Mouse (Mus musculus): ENCODE data around the gene Dcun1d3.

Gene Dcun1d3

DNA sequence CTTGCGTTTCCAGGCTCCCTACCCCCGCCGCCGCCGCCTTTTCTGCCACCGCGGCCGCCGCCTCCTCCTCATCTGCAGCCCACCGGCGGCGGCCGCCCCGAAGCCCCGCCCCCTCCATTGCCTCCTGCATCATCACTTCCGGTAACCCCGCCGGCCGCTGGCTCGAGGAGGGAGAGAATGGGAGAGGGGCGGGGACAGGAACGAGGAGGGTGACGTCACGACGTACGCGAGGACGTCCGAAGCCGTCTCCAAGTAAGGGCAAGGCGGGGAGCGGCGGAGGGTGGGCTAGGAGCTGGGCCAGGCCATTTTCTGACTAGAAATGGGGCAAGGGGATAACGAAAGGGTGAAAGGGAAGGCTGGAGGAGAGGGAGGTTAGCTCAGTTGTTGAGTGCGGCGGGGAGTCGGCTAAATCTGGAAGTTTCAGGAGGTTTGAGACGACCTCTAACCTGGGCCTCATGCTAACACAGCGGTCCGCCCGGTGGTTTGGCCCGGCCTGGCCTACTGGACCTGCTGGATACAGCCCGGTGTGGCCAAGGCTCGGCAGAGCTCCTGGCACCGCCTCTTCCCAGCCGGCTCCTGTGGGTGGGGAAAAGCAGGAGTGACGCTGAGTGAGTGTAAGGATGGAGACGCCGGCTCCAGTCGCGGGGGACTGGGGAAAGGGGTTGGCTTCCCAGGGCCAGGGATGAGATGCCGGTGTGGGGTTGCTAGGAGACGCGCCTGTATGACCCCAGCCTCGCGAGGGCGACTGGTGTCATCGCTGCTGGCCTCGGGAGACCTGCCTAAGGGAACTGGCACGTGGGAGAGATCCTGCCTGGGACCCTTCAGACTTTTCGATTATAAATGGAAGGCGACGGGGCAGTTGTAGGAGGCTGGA lies at the start of gene Dcun1d3, which contains the start of gene Lyrm1:
Gene Dcun1d3, minus strand, starts transcription at position 660 of the 874 bp plus-strand sequence.
Gene Lyrm1, plus strand, starts transcription at position 223 of the 874 bp plus-strand sequence.
- peak; percentile 98 for DNase-seq (ENCODE audit: low read depth, low spot score)

DNA sequence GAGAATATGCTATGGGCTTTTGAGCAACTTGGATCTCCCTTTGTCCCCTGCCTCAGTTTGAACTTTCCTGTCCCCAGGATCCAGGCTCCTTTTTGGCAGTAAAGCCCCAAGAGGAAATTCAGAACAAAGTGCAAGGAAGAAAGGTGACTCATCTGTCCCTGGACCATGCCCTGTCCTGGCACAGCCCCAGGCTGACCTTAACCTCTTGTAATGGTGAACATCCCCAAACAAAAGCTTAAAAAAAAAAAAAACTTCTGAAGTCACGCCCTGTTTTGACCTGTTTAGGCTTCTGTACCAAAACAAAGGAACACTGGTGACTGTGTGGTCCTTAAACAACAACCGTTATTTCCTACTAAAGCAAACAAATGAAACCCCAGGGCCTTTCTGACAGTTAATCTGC lies 45.5 kb upstream of the Dcun1d3 start:
- DNase-seq (ENCODE audit: low read depth, low spot score) = no peak

DNA sequence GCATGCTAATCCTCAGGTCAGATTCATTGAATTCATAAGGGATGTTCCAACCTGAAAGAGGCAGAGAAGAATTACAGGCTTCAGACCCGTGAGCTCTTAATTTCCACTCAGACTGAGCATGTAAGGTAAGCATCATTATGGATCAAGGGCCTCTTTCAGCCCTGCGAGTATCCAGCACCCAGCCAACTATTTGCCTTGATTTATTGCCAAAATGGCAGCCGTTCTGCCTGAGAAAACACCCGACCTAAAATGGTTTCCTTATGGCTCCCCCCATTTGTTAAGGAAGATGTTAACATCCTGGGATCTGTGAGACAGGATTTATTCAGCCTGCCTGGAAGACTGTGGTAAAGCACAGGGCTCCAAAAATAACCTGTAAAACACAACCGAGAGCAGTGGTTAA lies 40.9 kb upstream of the Dcun1d3 start:
- no peak for DNase-seq (ENCODE audit: low read depth, low spot score)

DNA sequence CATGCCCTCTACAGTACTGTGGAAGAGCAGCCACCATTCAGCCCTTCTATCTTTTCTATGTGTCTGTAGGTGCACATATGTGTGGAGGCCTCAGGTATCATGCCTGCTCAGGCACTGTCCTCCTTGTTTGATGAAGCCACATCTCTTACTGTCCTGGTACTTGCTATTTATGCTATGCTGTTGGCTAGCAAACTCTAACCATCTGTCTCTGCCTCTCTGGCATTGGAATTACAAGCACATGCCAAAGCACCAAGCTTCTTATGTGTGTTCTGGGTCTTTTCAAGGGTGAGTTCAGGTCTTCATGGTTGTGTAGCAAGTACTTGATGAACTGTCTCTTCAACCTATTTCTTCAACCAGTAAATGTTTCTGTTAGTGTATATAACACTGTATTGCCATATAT lies 40.2 kb upstream of the Dcun1d3 start:
- DNase-seq (ENCODE audit: low read depth, low spot score) = no peak

DNA sequence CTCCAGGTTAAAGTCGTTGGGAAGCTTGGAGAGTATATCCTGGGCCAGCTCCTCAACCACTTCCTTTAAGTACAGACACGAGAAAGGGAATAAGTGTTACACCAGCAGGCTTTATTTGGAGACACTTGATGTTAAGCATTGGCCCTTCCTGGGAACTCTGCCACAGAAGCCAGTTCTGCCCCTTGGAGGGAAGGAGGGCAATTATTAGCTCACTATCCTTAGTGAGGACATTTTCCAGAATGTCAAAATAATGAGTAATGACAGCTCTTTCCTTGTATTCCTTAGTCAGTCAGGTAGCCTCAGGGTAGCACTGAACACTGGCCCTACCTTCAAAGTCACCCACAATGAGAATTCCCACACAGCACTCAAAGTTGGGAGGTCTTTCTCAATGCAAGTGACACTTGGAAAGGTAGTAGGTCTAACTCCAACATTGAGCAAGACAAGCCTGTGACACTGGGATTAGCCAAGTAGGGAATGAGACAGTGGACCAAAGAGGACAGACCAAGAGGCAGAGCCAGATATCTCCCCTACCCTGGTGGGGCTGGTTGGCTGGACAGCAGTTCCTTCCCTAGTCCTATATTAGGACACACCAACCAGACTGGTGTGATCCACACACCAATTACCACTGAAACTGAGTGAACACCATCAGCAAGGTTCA lies 32.8 kb upstream of the Dcun1d3 start:
- DNase-seq (ENCODE audit: low read depth, low spot score) = no peak

DNA sequence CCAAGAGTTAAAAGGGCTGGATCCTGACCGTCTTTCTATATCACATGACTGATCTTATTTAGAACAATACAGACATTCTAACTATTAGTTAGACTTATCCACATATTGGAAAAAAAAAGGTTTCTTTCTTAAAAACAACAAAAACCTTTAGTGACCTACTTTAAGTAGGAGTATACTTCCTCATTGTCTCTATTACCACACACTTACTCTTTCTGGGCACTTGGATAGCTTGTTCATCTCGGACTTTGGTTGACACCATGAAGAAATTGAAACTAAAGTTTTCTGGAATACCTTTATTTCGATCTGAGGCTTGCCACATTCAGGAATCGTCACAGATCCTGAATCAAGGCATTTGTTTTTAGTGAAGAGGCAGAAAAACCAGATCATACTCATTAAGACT lies 25.0 kb upstream of the Dcun1d3 start:
- DNase-seq (ENCODE audit: low read depth, low spot score) = no peak

DNA sequence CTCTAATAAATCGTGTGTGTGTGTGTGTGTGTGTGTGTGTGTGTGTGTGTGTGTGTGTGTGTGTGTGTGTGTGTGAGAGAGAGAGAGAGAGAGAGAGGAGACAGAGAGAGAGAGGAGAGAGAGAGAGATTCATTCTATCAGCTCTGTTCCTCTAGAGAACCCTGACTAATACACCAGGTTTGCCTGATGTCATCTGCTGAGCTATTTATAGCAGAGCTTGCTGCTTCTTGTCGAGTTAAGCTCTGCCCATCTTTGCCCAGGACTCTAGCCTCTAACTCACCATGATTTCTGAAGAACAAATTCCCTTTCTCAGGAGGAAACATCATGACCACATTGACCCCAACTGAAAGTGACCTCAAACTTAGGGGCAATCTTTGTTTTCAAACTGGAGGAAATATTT lies 24.4 kb upstream of the Dcun1d3 start:
- no peak for DNase-seq (ENCODE audit: low read depth, low spot score)

DNA sequence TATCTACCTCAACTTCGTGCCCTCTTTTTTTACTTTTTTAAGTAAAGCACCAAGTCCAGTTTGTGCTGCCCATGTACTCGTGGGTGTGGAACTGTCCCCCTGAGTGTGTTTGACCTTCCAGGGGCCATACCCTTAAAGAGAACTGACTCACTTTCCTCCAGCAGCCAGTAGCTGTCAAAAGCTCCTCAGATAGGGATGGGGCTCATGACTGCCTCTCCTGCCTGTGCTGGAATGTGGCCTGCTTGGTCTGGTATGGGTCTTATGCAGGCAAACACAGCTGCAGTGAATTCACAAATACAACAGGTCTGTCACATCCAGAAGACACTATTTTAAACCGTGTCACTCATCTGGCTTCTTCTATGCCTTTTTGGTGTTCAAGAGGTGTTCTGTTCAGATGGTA lies 15.6 kb upstream of the Dcun1d3 start:
- DNase-seq (ENCODE audit: low read depth, low spot score) = no peak

DNA sequence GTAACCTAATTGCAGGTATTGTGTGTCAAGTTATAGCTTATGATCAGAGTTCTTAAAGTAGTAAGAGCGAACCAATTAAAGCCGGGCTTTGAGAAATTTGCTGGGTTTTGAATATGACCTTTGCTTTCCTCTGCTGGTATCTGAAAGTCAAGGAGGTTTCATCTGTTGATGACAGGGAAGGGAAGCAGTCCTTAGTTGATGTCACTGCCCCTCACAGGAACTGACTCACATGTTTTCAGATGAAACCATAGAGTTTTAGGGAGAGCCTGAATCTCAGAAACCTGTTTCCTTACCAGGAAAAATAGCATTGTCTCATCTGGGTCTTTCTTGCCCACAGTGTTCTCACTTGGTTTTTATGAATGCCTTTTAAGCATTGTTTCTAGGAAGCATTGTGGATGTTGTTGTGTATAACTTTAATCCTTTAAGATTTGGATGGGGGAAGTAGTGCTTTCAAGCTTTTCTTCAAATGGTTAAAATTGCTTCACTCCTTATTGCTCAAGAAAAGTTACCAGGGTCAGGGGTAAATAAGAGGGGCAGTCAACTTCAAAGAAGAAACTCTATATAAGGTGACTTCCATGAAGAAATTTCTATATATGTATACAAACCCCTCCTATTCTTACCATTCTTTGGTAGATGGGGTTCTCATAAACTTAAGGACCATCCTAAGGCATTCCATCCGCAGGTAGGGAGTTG lies 10.6 kb upstream of the Dcun1d3 start:
- no peak for DNase-seq (ENCODE audit: low read depth, low spot score)

DNA sequence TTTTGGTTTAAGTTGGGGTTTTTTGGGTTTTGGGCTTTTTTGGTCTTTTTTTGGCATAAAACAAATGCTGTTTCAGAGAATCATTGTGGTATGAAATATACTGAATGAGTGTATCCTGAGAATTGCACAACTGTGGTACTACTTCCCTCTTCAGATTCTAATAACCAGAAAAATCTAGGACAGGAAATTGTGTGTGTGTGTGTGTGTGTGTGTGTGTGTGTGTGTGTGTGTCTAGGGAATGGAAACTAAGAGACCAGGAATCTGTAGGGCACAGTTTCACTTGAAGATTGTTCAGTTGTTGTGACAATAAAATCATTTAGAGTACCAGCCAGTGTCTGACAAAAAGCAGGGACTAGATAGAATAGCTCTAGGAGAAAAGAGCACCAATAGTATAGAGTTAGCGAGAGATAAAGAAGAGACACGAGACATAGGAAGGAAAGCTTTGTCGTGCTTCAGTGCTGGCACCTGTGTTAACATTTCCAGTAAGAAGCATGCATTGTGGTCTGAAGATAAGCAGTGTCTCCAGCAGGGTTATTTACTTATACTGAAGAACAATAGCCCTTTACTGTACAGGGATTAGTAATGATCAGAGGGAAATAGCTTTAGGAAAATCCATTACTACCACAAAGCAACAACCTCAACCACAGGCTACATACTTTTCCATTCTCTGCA lies 3.4 kb upstream of the Dcun1d3 start:
- no peak for DNase-seq (ENCODE audit: low read depth, low spot score)

DNA sequence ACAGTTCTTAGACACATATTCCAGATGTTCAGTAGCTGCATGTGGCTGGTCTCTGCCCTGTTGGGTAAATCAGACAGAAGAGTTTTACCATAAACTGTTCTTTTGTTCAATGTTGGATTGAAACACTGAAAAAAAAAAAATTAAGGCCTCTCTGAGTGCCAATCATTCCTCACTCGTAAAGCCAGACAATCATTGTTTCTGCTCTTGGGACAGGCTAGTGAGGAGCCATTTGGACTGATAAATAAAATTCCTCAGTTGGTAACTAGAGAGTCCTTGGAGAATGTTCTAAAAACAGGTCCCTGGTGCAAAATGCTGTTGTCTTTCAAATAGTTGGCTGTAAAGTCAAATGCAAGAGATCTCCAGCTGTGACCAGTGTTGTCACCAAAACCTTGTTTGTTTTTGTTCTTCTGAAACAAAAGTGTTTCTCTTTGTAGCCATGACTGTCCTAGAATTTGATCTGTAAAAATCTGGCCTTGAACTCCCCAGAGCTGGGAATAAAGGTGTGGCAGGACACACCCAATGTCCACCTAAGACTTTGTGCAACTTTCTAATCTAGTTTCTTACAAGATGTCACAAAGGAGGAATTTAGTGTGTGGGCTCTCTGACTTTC lies 2.3 kb upstream of the Dcun1d3 start:
- DNase-seq (ENCODE audit: low read depth, low spot score) = no peak

DNA sequence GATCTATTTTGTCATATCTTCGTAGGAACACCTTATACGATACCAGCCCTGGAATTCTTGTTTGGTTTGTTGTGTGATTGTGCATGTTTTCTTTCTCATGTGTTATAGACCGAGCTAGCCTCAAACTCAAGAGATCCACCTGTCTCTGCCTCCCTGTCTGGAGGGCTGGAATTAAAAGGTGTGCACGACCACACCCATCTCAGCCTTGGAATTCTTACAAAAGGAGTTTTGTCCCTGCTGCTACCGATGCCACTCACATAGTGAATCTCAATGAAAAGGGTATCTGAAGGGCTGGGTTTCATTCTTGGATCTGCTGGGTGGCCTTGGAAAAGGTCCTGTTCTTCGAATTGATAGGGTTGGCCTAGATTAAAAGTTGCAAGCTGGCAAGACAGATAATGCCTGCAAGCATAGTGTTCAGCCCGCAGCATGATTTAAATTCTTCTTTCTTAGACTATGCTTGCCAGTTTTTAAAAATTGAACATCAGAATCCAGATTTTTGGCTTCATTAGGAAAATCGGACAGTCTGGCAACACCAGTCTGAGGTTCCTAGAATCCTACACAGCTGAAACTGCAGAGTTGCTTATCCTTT lies 1.5 kb upstream of the Dcun1d3 start:
- DNase-seq (ENCODE audit: low read depth, low spot score) = no peak

DNA sequence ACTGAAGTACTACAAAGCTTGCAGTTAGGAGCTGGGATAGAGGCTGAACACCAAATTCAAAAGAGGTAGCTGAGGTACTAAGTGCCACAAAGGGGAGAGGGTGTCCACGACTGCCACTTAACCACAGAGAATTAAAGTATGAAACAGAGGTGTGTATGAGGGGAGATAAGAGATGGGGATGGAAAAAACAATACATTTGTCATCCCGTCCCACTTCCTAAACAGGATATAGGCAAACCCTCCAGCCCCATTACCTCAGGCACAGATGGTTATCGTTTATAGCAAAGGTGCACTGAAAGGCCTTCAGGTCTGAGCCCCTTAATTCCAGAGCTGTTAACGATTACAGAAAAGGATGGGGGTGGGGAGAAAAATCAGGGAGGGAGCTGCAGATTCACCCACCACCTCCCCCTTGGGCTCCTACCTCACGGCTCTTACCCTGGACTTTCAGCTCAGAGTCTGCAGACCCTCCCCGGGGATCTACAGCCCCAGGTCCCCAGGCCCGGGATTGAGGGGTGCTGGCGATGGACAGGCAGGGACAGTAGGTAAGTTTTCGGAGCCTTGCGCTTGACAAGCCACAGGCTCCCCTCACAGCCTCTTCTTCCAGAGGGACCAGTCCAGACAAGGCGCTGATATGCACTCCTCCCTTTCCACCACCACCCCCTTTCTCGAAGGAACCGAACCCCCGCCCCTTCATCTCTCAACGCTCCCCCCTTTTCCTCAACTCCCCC lies 1.1 kb downstream of the Dcun1d3 start:
- DNase-seq (ENCODE audit: low read depth, low spot score) = no peak

DNA sequence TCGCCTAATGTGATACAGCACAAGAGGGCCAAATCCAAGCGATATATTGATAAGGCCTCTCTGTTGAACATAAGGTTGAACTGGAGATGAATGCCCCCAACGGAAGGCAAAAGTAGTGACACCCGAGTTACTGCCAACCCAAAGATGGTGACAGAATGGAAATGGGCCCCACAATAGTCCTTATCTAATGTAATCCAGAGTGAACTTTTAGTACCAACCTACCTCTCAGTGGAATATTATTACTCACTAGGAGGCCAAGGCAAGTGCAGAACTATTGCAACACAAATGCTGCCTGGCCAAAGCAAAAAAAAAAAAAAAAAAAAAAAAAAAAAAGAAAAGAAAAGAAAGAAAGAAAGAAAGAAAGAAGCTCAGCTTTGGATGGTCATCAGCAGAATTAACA lies 3.4 kb downstream of the Dcun1d3 start:
- no peak for DNase-seq (ENCODE audit: low read depth, low spot score)

DNA sequence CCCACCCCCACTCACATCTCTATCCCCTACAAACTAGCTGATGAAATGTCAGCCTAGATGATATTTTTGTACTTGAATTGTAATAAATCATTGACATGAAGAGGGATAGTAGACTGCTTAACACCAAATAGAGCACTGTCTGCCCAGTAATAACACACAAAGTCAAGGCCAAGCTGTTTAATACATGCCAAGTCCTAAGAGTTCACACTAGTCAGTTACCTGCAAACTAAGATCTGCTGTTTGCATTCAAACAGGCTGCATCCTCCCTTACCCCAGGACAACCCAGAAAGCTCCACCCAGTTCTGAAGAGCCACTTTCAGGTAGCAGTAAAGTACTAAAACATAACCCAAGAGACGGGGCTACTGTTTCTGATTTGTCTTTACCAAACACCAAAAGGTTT lies 3.9 kb downstream of the Dcun1d3 start:
- DNase-seq (ENCODE audit: low read depth, low spot score) = no peak

DNA sequence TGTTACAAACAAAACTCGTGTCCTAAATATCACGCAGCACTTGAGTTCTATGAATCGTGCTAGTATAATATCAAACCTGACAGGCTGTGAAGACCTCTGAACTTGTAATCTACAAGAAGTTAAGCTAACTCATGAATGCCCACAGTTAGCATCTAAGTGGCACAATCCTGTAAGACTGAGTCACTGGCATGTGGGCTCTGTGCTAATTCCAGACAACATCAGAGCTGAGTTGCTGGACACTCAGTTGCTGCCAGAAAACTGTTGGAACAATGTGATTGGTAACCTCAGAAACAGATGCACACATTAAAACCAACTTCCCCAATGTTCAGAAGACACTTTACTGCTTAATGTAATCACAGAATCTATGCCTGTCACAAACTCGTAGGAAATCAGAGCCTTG lies 8.2 kb downstream of the Dcun1d3 start:
- no peak for DNase-seq (ENCODE audit: low read depth, low spot score)

DNA sequence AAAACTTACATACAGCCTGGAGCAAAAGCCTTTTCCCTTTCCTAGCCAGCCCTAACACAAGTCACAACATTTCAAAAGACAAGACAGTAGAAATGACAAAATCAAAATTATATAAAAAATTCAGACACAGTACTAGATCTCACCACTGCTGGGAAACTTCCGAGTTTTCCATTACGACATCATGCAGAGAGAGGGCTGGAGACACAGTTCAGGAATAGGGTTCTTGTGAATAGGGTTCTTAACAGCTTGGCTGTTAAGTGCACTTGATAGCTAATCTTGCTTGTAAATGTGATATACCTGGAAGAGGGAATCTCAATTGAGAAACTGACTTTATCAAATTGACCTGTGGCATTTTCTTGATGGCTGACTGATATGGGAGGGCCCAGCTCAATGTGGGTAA lies 14.9 kb downstream of the Dcun1d3 start:
- no peak for DNase-seq (ENCODE audit: low read depth, low spot score)

DNA sequence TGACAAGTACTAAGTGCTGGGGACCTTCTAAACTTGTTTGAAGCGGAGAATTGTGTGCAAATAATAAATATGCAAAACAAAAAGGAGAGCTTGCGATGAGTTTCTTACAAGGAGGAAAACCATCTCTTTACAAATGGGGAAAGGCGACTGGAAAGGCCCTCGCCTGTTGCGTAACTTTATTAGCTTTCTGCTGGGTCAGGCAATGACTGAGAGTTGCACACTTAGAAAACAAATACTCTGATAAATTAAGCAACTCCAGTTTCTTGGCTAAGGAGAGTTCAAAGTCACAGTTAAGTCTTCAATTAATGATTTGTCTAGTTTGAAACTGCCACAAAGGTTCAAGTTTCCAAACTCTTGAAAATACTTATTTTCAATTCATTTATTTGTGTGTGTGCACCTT lies 15.8 kb downstream of the Dcun1d3 start:
- no peak for DNase-seq (ENCODE audit: low read depth, low spot score)

DNA sequence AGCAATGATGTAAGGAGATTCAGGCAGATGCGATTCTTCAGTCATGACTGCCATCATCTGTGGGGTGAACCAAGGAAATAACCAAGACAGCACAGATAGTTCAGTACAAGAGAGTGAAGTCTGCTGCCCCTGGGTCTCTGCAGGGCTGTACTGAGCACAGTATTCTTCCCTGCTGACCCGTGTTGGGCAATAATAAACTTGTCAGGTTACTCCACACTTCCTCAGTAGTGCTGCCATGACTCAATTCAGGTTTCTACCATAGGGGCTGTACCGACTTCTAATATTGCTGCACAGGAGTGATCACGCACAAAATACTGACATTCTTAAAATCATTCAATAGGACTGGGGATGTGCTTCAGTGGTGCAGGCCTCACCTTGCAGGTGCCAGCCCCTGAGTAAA lies 16.9 kb downstream of the Dcun1d3 start:
- no peak for DNase-seq (ENCODE audit: low read depth, low spot score)

DNA sequence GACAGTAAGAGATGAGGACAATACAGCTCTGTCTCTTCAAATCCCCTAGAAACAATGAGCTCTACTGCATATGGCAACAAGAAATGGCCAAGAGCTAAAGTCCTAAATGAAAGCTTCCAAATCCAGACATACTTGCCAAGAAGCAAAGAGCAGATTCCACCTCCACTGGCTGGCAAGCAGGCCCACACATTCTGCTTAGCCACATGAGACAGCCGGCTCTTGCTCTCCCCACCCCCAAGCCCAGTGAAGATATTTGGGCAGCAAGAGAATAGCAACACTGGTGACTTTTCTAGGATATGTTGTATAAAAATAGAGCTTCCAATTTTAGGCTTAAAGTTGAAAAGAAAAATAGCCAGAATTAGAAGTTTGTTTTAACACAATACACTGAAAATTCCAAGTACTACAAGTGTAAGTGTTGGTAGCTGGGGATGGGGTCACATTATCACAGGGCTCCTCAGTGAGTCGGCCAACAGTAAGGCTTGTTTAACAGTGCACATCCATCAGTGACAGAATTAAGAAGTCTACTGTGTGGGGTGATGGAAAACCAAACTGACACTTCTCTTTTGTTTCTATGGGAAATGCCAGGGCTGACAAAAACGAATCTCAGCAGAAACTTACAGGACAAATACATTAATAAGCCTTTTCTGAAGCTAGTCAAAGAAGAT lies 20.2 kb downstream of the Dcun1d3 start:
- DNase-seq (ENCODE audit: low read depth, low spot score) = no peak
